Mouse (Mus musculus) bone marrow macrophage, adult 2 months (primary cell): ENCODE measurements around the gene Atxn10. TPM values are rescaled to one million over a fixed set of nuclear protein-coding genes. Genes with fewer than 3 reads are reported as not detected.
"Not testable (repeated sequence)": the region's sequence is repeated elsewhere in the genome, so short reads cannot be mapped to it uniquely, and the experiment has no call there.

Source experiments
- H3K27ac ChIP-seq: 2 replicates; pipeline ENCODE4 v1.5.1; 2012; ENCODE audit warnings: low read depth, low read length; ENCODE audit not compliant: insufficient read depth
- H3K4me1 ChIP-seq: 2 replicates; pipeline ENCODE4 v1.6.1; 2012; ENCODE audit warnings: low read length; ENCODE audit not compliant: control insufficient read depth, insufficient read depth
- H3K4me3 ChIP-seq: 2 replicates; pipeline ENCODE4 v1.5.1; 2012; ENCODE audit warnings: mild to moderate bottlenecking, low read length, moderate library complexity; ENCODE audit not compliant: insufficient read depth
- CTCF ChIP-seq: IDR thresholded peaks from 2 replicates; pipeline ENCODE4 v1.5.1; 2012; ENCODE audit warnings: low read depth, mild to moderate bottlenecking, low read length, moderate library complexity
- POLR2A ChIP-seq: IDR thresholded peaks from 2 replicates; pipeline ENCODE4 v1.6.1; 2012; ENCODE audit warnings: mild to moderate bottlenecking, low read depth, low read length, borderline replicate concordance
- polyA plus RNA-seq: library from polyadenylated mRNA; stranded (reverse); fragments of >200 nt; gene quantifications from 2 replicates; pipeline ENCODE4 v1.2.4, GENCODE M21; 2012; ENCODE audit not compliant: missing spikeins, insufficient read depth, insufficient read length

The Atxn10 gene
- polyA plus RNA-seq, 1 experiment, result 70.2 TPM

DNA sequence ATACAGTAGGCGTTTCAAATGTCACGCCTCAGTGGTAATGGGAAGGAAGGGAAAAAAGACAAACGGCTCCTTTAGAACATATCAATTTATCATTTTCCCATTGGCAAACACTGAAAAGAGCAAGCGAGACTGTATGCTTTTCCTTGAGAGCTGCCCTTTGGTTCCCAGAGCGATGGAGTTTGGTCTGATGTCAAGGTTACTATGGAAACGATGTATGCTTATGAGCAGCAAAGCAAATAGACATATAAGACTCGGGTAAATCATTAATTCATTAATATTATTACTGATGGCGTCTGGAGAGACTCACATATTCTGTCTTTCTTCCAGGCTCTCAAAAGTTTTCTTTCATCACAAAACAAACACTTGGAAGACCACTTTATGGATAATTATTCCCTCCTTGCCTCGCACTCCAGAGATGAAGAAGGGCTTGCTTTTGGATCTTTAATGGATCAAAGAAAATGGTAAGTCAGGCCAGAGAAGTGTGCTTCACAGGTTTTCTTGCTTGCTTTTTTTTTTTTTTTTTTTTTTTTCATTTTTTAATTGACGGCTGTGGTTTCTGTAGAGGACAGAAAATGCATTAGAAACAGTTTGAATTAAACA, 24.9 kb upstream of the Atxn10 start:
- no peak for TF ChIP-seq CTCF
- TF ChIP-seq POLR2A, result no peak
- Histone ChIP-seq H3K4me3 (no peak overlapping the region), H3K4me1 (no peaks in the 10 kb centered on the region), H3K27ac (no peak overlapping the region)

DNA sequence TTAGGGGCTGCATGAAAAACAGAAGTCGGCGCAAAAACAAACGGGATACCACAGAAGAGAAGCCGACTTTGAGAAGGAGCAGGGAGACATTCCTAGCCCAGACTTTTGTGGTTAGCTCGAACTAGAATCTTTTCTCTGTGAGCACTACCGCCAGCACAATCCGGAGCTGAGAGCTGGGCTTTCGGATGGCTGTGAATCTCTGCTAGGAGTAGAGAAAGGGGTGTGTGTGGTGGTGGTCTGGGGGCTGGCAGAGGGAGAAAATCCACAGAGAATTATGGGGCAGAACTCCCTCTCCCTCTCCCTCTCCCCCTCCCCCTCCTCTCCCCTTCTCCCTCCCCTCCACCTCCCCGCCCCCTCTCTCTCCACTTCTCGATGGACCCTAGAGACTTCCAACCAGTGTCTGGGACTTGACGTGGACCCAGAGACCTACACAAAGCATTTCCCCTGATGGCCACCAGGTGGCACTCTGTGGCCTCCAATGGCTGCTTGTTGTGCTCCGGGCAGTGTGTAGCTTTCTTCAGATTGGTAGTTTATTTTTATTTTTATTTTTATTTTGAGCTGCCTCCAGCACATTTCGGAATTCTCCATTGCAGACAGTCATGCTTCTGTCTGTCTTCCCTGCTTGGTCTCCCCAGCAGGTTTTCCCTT, 20.5 kb upstream of the Atxn10 start:
- no peak for TF ChIP-seq POLR2A
- peak; percentile 79 for TF ChIP-seq CTCF
- Histone ChIP-seq H3K4me3 (no peak overlapping the region), H3K4me1 (no peaks in the 10 kb centered on the region), H3K27ac (no peak overlapping the region)

DNA sequence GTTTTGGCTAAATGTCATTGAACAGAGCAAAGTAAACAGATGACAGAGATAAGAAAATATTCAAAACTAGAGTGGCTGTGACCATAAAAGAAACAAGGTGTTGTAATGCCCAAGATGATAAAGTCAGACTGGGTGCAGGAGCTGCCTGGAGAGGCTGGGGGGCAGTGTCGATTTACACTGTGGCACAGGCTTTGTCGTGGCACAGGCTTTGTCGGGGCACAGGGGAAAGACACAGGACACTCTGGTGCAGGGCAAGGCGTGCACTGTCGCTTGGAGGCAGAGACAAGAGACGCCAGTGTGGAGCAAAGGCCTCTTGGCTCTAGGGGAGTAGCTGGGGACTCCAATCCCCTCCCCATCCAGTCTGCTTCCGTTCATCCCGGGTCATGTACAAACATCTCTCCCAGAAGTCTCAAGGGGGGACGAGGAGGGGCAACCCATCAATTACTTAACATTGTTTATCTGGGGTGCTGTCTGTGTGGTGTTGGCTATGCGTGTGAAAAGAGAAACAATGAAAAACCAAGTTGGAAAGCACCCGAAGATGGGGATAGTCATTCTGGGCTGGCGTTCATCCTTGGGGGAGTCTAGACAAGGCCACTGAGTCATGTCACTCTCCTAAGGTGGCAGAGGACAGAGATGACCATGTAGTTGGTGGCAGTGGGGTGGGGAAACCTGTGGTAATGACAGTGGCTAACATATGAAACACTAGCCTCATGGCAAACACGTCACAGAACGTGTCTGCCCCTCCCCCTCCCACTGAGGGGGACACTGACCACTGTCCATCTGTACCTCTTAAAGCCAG, 19.5 kb upstream of the Atxn10 start:
- Histone ChIP-seq H3K4me3 (no peak overlapping the region), H3K4me1 (no peaks in the 10 kb centered on the region), H3K27ac (no peak overlapping the region)
- TF ChIP-seq CTCF (no peak), POLR2A (no peak)

DNA sequence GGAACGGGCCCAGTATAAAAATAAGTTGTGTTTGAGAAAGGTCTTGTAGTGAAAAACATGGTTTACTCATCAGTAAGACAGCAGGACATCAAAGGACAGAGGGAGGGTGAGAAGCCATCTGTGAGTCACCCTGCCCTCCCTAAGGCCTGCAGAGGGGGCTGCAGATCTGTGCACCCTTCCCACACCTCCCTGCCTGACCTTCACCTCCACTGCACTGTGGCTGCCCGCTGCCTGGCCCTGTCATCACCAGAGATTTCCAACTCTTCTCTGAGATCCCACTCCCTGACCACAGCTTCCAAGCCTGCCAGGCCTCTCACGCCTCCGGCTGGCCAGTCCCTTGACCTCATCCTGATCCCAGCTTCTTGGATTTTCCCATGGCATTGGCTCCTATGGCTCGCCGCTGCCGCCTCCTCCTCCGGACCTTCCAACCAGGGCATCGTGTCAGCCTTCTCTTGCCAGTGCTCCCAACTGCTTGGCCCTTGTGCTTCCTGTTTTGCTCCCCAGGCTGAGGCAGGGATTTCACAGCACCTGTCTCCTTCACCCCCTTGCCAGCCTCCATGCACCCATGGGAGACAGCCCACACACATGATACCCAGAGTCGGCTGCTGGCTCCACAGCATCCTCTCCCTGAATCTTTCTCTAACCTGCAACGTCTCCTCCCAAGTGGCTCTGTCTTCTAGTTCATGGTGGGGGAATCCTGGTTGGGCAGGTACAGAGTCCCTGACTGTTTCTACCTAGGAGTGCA, 15.9 kb upstream of the Atxn10 start:
- no peak overlapping the region for H3K4me3 ChIP-seq
- TF ChIP-seq POLR2A, result no peak
- TF ChIP-seq CTCF, result no peak
- H3K27ac ChIP-seq, result no peak overlapping the region
- peaks cover 2% of the 10 kb centered on the region for H3K4me1 ChIP-seq

DNA sequence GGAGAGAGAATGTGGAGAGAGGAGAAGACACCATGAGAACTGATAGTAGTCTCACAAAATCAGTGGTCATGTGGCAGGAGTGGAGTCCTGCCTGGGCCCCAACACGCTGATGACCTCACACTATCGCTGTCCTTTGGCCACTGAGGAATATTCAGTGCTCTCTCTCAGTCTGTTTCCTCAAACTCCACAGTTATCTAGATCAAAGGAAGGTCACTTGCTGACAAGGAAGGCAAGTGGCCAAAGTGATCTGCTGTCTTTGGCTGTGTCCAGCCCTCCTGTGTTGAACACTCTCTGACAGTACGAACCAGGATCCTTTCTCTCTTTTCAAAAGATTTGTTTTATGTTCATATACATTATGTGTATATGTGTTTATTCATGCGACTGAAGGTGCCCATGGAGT, 12.8 kb upstream of the Atxn10 start:
- H3K4me3 ChIP-seq, result no peak overlapping the region
- no peak for TF ChIP-seq CTCF
- TF ChIP-seq POLR2A, result no peak
- peaks cover 14% of the 10 kb centered on the region for H3K4me1 ChIP-seq
- H3K27ac ChIP-seq, result no peak overlapping the region

DNA sequence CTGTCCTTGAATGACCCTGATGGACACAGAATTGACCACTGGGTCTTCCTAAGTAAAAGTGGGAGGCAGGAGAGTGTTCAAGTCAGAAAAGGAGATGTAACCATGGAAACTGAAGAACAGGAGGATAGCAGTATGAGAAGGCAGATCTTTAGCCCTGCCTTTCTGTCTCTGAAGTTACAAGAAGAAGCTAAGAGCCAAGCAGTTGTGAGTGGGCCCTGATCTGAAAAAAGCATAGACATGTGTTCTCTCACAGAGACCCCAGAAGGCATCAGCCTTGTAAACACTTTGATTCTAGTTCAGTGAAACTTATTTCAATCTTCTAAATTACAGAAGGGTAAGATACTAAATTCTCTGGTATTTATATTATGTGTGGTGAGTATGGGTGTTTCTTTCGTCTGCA, 11.6 kb upstream of the Atxn10 start:
- Histone ChIP-seq H3K27ac (no peak overlapping the region), H3K4me1 (peaks cover 14% of the 10 kb centered on the region), H3K4me3 (no peak overlapping the region)
- TF ChIP-seq POLR2A, result no peak
- no peak for TF ChIP-seq CTCF

DNA sequence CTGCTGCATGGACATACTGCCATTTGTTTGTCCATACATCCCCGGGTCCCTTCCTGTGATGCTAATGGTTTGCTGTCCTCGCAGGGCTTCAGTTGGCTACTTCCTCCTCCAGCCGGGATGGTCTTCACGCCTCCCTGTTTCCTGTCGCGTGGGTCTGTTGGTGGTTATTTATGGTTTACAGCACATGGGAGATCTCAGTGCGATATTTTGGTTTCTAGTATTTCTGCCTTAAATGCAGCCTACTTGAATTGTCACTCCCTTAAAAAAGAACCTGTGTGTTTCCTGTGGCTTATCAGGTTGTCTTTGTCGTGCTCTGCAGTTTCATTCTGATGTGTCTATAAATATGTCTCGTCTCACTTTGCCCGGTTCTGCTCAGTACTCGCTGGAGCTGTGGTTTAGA, 8.2 kb upstream of the Atxn10 start:
- H3K27ac ChIP-seq, result no peak overlapping the region
- peaks cover 14% of the 10 kb centered on the region for H3K4me1 ChIP-seq
- no peak overlapping the region for H3K4me3 ChIP-seq
- TF ChIP-seq POLR2A (no peak), CTCF (no peak)

DNA sequence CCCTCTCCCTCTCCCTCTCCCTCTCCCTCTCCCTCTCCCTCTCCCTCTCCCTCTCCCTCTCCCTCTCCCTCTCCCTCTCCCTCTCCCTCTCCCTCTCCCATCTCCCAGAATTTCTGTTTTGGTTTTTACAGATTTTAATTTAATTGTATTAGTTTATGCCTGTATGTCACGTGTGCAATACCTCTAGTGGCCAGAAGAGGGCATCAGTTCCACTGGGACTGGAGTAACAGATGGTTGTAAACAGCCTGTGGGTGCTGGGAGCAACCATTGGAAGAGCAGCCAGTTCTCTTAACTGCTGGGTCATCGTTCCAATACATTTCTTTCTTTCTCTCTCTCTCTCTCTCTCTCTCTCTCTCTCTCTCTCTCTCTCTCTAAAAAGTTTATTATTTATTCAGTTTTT, 7.6 kb upstream of the Atxn10 start:
- not testable (repeated sequence) for H3K27ac ChIP-seq, H3K4me3 ChIP-seq
- peak; percentile 41; the same call in 1 of the 2 replicates for TF ChIP-seq CTCF
- H3K4me1 ChIP-seq, result peaks cover 14% of the 10 kb centered on the region

DNA sequence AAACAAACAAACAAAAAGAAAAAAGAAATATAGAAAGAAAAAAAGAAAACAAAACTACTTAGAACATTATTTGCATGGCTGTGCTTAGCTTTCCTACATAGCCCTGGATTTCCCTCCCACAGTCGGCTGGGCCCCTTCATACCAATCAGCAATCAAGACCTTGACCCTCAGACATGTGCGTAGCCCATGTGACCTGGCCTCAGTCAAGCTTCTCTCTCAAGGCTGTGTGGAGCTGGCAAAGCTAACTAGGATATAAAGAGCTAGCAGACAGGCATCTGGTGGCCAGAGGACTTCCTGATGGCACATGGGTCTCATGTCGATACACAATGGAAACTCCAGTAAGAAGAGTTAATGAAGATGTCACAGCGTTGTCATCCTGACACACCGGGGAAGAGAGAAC, 6.9 kb upstream of the Atxn10 start:
- TF ChIP-seq POLR2A (no peak), CTCF (no peak)
- Histone ChIP-seq H3K4me1 (peaks cover 14% of the 10 kb centered on the region), H3K27ac (no peak overlapping the region), H3K4me3 (no peak overlapping the region)
